Mouse (Mus musculus) limb, embryonic 12.5 days (tissue): ENCODE data around the gene Tgtp2. TPM values are rescaled to one million over a fixed set of nuclear protein-coding genes. Genes with fewer than 3 reads are reported as not detected.
"Not testable (repeated sequence)": the region's sequence is repeated elsewhere in the genome, so short reads cannot be mapped to it uniquely, and the experiment has no call there.

Experiments
- ATAC-seq: fragments of 200-750 bp; cut with Nextera tagmentation; 2 replicates; pipeline ENCODE4 v1.8.0; 2017; ENCODE audit warnings: low read depth, moderate TSS enrichment; ENCODE audit not compliant: insufficient number of reproducible peaks, insufficient read depth, low FRiP score, low TSS enrichment
- H3K27ac ChIP-seq: fragments of 300-500 bp; sonication (generic); 2 replicates; pipeline ENCODE4 v1.5.1; 2016; ENCODE audit warnings: mild to moderate bottlenecking, moderate library complexity
- H3K27me3 ChIP-seq: fragments of 300-500 bp; sonication (generic); 2 replicates; pipeline ENCODE4 v1.6.1; 2016; ENCODE audit warnings: mild to moderate bottlenecking, moderate library complexity
- H3K36me3 ChIP-seq: fragments of 300-500 bp; sonication (generic); 2 replicates; pipeline ENCODE4 v1.6.1; 2016; ENCODE audit warnings: mild to moderate bottlenecking, moderate library complexity
- H3K4me1 ChIP-seq: fragments of 300-500 bp; sonication (generic); replicated peaks from 2 replicates; pipeline ENCODE4 v1.6.1; 2016
- H3K4me2 ChIP-seq: fragments of 300-500 bp; sonication (generic); 2 replicates; pipeline ENCODE4 v1.6.1; 2016; ENCODE audit warnings: mild to moderate bottlenecking, moderate library complexity
- H3K4me3 ChIP-seq: fragments of 300-500 bp; sonication (generic); replicated peaks from 2 replicates; pipeline ENCODE4 v1.5.1; 2016; ENCODE audit warnings: mild to moderate bottlenecking
- H3K9ac ChIP-seq: fragments of 300-500 bp; sonication (generic); replicated peaks from 2 replicates; pipeline ENCODE4 v1.6.1; 2016; ENCODE audit warnings: mild to moderate bottlenecking, moderate library complexity
- H3K9me3 ChIP-seq: fragments of 300-500 bp; sonication (generic); 2 replicates; pipeline ENCODE4 v1.6.1; 2016; ENCODE audit warnings: mild to moderate bottlenecking, moderate library complexity
- WGBS: fragments of 180-500 bp; shearing (Covaris S2); methylation state at CpG from one replicate; pipeline ENCODE4 v1.1.7; 2016; 5-methylcytosine and 5-hydroxymethylcytosine counted together
- polyA plus RNA-seq: library from polyadenylated mRNA; unstranded; fragments of >200 nt; fragmentation: Nextera tagmentation; extraction: Ambion mirVana; gene quantifications from 2 replicates; pipeline ENCODE4 v1.2.1, GENCODE M21; 2016

Tgtp2 gene
- polyA plus RNA-seq, 1 experiment from 2014 or later = not detected

DNA sequence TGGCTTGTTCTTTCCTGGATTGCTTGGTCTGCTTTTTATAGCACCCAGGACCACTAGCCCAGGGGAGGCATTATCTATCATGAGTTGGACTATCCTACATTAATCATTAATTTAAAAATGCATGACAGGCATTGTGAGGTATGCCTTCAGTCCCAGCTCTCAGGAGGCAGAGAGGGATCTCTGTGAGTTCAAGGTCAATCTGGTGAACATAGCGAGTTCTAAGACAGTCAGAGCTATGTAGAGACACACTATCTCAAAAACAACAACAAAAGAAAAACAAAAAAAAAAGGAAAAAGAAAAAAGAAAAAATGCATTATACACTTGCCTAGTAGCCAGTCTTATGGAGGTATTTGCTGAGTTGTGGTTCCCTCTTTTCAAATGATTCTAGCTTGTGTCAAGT, 20.4 kb upstream of the Tgtp2 start:
- no peaks in the 10 kb centered on the region for H3K27me3 ChIP-seq
- H3K4me1 ChIP-seq = peaks cover 6% of the 10 kb centered on the region
- no peak overlapping the region for H3K4me3 ChIP-seq
- H3K36me3 ChIP-seq = no peaks in the 10 kb centered on the region
- no peak for ATAC-seq
- no peaks in the 10 kb centered on the region for H3K9me3 ChIP-seq
- no peak overlapping the region for H3K9ac ChIP-seq
- no peak overlapping the region for H3K27ac ChIP-seq
- WGBS = 84% methylated on average over 1 of the region's 1 CpGs
- no peak overlapping the region for H3K4me2 ChIP-seq

DNA sequence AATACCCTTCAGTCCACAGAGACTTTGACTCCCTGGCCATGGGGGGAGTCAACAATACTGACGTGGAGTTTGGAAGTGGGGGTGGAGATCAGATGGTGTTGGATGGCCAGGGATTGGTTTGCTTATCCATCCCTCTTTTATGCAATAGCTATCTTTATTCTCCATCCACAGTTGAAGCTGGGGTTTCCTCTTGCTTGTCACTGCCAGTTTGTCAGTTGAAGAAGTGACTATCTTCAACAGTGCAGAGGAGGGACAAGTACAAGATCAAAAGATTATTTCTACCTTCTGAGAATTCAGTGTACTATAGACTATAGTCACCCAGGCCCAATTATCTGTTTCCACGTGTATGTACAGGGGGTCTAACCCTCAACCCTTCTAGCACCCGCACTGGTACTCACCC, 19.8 kb upstream of the Tgtp2 start:
- H3K36me3 ChIP-seq = no peaks in the 10 kb centered on the region
- H3K4me3 ChIP-seq = no peak overlapping the region
- H3K9ac ChIP-seq = no peak overlapping the region
- no peaks in the 10 kb centered on the region for H3K27me3 ChIP-seq
- 81% methylated on average over 3 of the region's 3 CpGs for WGBS
- ATAC-seq = no peak
- peaks cover 6% of the 10 kb centered on the region for H3K4me1 ChIP-seq
- no peak overlapping the region for H3K4me2 ChIP-seq
- no peaks in the 10 kb centered on the region for H3K9me3 ChIP-seq
- no peak overlapping the region for H3K27ac ChIP-seq

DNA sequence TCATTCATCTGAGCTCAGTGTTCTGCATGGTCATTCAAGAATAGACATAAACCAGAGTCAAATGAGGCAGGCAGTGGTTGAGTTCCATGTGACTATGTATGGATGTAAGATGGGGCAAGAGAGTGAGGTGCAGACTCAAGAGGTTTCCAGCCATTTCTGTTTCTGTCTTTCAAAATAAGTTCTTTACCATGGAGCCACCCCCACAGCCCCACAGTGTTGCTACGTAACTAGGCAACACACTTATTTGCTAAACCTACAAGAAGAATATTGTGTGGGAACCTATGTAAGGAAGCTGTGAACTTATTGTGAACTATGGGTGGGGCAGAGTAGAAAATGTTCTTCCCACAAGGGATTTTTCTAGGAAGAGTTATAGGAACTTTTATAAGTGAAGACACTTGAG, 19.1 kb upstream of the Tgtp2 start:
- Histone ChIP-seq H3K4me2 (no peak overlapping the region), H3K27me3 (no peaks in the 10 kb centered on the region), H3K27ac (no peak overlapping the region), H3K36me3 (no peaks in the 10 kb centered on the region), H3K9me3 (no peaks in the 10 kb centered on the region), H3K4me3 (no peak overlapping the region), H3K9ac (no peak overlapping the region), H3K4me1 (peaks cover 4% of the 10 kb centered on the region)
- ATAC-seq = no peak
- 97% methylated on average over 1 of the region's 1 CpGs for WGBS

DNA sequence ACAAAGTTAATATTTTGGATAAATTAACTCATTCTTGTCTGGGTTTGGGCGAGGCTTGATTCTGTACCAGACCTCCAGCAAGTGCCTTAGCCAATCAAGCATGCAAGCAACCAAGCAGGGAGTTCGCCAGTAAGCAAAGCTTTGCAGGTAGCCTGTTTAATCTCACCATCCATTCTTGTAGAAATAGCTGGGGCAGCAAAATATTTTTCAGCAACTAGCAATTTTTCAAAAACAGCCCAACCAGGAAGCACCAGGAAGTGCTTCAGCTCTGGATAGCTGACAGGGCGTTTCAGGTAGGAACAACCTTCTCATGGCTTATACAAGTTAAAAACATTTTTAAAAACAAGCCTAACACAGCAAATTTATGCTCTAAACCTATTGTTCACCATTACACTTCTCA, 17.9 kb upstream of the Tgtp2 start:
- no peaks in the 10 kb centered on the region for H3K36me3 ChIP-seq
- ATAC-seq = no peak
- no peak overlapping the region for H3K9ac ChIP-seq
- 72% methylated on average over 3 of the region's 3 CpGs for WGBS
- no peak overlapping the region for H3K4me2 ChIP-seq
- H3K27me3 ChIP-seq = no peaks in the 10 kb centered on the region
- H3K4me3 ChIP-seq = no peak overlapping the region
- no peaks in the 10 kb centered on the region for H3K9me3 ChIP-seq
- H3K27ac ChIP-seq = no peak overlapping the region
- no peaks in the 10 kb centered on the region for H3K4me1 ChIP-seq

DNA sequence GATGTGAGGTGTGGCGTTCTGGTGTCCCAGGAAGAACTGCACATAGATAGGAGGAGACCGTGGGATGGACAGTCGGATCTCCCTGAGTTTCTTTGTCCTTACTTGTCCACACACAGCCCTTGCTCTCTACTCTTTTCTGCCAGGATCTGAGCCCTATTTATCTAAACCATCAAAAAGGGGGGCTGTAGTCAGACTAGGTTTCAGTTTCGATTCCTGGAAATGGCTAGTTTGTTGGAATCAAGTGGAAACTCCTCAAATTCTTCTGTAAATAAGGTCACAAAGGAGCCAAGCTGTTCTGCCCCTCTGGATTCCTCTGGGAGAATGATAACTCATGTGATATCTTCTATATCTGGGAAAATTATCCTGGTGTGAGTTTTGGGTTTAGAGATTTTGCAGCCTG, 17.4 kb upstream of the Tgtp2 start:
- WGBS = 82% methylated on average over 4 of the region's 4 CpGs
- no peak overlapping the region for H3K4me2 ChIP-seq

DNA sequence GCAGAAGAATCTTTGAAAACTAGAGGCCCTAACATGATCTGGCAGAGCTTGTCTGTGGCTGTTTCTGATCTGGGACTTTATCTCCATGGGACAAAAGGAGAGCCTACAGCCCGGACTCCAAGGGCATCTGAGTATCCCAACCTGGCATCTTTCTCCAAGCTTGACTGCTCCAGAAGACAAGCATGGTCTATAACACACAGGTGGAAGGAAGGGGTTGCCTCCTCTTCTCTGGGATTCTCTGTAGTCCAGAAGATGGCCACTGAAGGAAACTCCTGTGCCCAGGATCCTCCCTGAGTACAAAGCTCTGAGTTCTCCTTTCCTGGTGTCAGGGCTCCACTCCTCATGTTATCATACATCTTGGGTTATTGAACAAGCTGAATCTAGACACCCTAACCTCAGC, 16.6 kb upstream of the Tgtp2 start:
- no peaks in the 10 kb centered on the region for H3K4me1 ChIP-seq
- H3K4me2 ChIP-seq = no peak overlapping the region
- H3K27me3 ChIP-seq = no peaks in the 10 kb centered on the region
- ATAC-seq = no peak
- no peak overlapping the region for H3K4me3 ChIP-seq
- no peak overlapping the region for H3K27ac ChIP-seq
- H3K9ac ChIP-seq = no peak overlapping the region
- no peaks in the 10 kb centered on the region for H3K36me3 ChIP-seq
- WGBS = 82% methylated on average over 1 of the region's 1 CpGs
- H3K9me3 ChIP-seq = no peaks in the 10 kb centered on the region

More for the DNA sequence above, 17.4 kb upstream of the Tgtp2 start:
- no peak for ATAC-seq
- no peak overlapping the region for H3K27ac ChIP-seq
- H3K9me3 ChIP-seq = no peaks in the 10 kb centered on the region
- H3K9ac ChIP-seq = no peak overlapping the region
- H3K4me3 ChIP-seq = no peak overlapping the region
- no peaks in the 10 kb centered on the region for H3K4me1 ChIP-seq
- no peaks in the 10 kb centered on the region for H3K36me3 ChIP-seq
- no peaks in the 10 kb centered on the region for H3K27me3 ChIP-seq

DNA sequence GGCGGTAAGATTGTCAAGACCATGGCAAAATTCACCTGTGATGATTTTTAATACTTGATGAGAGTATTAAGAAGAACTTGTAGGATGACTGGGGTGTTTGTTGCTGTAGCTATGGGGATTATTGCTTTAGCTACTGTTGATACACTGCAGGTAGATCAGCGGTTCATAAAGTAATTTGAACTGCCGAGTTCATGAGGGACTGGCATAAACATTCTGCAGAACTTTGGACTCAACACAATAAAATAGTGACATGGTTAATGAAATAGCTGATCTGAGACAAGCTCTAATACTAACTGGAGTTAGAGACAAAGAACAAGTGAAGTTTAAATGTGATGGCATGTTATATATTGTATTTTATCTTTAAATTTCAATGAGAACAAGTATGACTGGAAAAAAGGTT, 14.7 kb upstream of the Tgtp2 start:
- 84% methylated on average over 3 of the region's 3 CpGs for WGBS
- no peak for ATAC-seq
- no peak overlapping the region for H3K4me2 ChIP-seq

DNA sequence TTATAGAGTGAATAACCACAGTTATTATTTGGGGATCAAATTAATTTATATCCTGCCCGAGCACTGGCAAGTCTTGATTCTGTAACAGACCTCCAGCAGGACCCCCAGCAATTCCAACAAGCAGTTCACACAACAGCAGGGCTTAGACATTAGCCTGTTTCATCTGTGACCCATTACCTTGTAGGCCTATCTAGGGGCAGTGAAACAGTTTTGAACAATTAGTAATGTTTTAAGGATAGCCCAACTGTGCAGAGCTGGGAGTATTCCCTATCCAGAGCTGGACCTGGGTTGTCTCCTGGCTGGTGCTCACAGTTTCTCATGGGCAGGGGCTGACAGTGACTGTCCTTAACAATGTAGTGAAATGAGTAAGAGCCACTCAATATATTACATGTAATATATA, 13.0 kb upstream of the Tgtp2 start:
- no peak overlapping the region for H3K27ac ChIP-seq
- ATAC-seq = no peak
- H3K4me3 ChIP-seq = no peak overlapping the region
- 73% methylated on average over 1 of the region's 1 CpGs for WGBS
- no peaks in the 10 kb centered on the region for H3K4me1 ChIP-seq
- H3K27me3 ChIP-seq = no peaks in the 10 kb centered on the region
- H3K36me3 ChIP-seq = no peaks in the 10 kb centered on the region
- H3K9me3 ChIP-seq = no peaks in the 10 kb centered on the region
- no peak overlapping the region for H3K4me2 ChIP-seq
- H3K9ac ChIP-seq = no peak overlapping the region

More for the DNA sequence above, 14.7 kb upstream of the Tgtp2 start:
- H3K4me1 ChIP-seq = no peaks in the 10 kb centered on the region
- no peaks in the 10 kb centered on the region for H3K9me3 ChIP-seq
- H3K4me3 ChIP-seq = no peak overlapping the region
- H3K36me3 ChIP-seq = no peaks in the 10 kb centered on the region
- no peaks in the 10 kb centered on the region for H3K27me3 ChIP-seq
- no peak overlapping the region for H3K9ac ChIP-seq
- H3K27ac ChIP-seq = no peak overlapping the region

DNA sequence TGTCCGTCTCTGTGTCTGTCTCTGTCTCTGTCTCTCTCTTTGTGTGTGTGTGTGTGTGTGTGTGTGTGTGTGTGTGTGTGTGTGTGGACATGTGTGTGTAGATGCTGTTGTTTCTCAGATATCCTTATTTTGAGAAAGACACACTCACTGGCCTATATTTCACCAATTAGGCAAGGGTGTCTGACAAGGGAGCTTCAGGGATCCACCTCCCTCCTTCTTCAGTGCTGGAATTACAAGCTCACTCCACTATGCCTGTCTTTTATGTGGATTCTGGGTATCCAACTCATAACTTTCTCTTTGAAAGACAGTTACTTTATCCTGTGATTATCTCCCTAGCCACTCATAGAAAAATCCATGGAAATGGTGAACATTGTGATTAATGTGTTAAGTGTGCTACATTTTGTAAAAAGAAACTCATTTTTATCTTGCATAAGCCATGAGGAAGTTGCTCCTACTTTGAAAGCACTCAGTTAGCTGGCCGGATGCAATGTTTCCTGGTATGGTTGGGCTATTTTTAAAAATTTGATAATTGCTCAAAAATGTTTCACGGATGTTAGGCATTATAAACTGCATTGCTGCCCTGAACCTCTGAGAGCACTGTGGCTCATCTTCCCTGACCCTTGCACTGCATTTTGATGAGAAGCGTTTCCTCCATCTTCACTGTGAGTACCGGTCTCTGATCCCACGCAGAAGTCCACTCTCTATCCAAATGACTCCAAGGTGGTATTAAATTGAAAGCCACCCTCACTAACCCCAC, 12.2 kb upstream of the Tgtp2 start, which contains the start of gene Ifi47:
Gene Ifi47, plus strand, starts transcription at position 587 of the 757 bp plus-strand sequence.
- H3K27ac ChIP-seq, H3K4me3 ChIP-seq, H3K4me1 ChIP-seq, H3K27me3 ChIP-seq, H3K4me2 ChIP-seq, H3K9ac ChIP-seq, ATAC-seq, H3K36me3 ChIP-seq, H3K9me3 ChIP-seq: not testable (repeated sequence)
- WGBS = 80% methylated on average over 6 of the region's 6 CpGs

DNA sequence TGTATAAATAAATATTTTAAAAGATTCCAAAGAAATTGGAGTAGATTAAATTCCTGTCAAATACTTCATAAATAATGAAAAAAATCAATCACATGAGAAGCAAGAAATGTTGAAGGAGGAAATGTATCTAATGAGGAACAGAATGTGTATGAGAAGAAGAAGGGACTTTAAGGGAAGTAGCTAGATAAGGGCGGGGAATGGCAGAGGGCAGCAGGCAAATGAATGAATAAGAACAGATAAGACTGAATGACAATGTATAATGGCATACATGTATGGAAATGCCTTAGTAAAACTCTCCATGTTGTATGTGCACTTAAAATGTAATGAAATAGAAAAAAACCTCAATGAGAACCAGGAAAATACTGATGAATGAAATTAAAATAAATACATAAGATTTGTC, 4.4 kb upstream of the Tgtp2 start:
- H3K4me2 ChIP-seq = no peak overlapping the region
- H3K27me3 ChIP-seq = no peaks in the 10 kb centered on the region
- ATAC-seq = no peak
- 90% methylated on average over 1 of the region's 1 CpGs for WGBS
- no peak overlapping the region for H3K4me3 ChIP-seq
- no peak overlapping the region for H3K27ac ChIP-seq
- no peaks in the 10 kb centered on the region for H3K4me1 ChIP-seq
- H3K9me3 ChIP-seq = no peaks in the 10 kb centered on the region
- H3K36me3 ChIP-seq = no peaks in the 10 kb centered on the region
- no peak overlapping the region for H3K9ac ChIP-seq

DNA sequence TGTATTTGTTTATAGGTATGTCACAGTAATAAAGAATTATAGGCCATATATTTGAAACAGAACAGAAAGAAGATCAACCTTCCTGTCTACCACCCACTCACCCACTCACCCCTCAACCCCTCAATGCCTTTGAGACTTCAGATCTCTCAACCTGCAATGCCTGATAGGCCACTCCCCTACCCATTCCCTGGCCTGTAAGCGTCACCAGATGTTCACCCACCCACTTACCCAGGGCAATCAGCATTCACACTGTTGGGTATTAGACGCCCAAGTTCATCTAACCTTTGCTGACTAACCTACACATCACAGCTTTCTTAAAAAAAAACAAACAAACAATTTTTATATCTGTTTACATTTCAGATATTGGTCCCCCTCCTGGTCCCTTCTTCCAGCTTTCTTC, 2.1 kb downstream of the Tgtp2 start:
- H3K4me2 ChIP-seq, H3K9ac ChIP-seq, H3K4me3 ChIP-seq, H3K4me1 ChIP-seq, ATAC-seq, H3K36me3 ChIP-seq, H3K27me3 ChIP-seq, H3K9me3 ChIP-seq, H3K27ac ChIP-seq: not testable (repeated sequence)
- 56% methylated on average over 2 of the region's 2 CpGs for WGBS

DNA sequence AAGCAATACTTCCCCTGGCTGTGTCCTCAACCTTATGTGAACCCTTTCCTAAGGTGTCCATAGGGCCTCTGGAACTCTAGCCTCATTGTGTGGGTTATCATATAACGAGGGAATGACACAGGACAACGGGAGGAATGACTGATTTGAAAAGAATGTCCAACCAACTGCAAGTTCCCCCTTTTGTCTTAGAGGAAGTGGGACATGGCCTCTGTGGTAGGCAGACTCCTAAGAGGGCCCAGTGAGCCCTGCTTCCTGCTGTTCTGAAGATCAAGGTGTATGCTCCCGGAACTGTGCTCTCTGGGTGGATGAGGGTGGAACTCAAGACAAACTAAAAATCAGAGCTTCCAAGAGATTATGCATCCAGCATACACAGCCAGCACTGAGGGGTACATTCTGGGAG, 3.9 kb downstream of the Tgtp2 start:
- not testable (repeated sequence) for H3K4me2 ChIP-seq, H3K27ac ChIP-seq, H3K27me3 ChIP-seq, H3K4me3 ChIP-seq, H3K9me3 ChIP-seq, H3K36me3 ChIP-seq, H3K4me1 ChIP-seq, H3K9ac ChIP-seq, ATAC-seq
- 82% methylated on average over 2 of the region's 3 CpGs for WGBS
